Mouse (Mus musculus): Measurements from ENCODE around the gene B4galt2. TPM values are rescaled to one million over a fixed set of nuclear protein-coding genes. Genes with fewer than 3 reads are reported as not detected.

B4galt2 gene
- total RNA-seq (2021) = 1 to 10 TPM; 4.0 to 4.4 TPM
- long read RNA-seq, experiment 1, partial matches to known transcripts = 1 of 6 reads
- long read RNA-seq, experiment 1, other reads (novel, unspliced or antisense) = 2 of 6 reads
- long read RNA-seq, experiment 2, partial matches to known transcripts = 0 of 2 reads
- long read RNA-seq, experiment 2, other reads (novel, unspliced or antisense) = 1 of 2 reads

DNA sequence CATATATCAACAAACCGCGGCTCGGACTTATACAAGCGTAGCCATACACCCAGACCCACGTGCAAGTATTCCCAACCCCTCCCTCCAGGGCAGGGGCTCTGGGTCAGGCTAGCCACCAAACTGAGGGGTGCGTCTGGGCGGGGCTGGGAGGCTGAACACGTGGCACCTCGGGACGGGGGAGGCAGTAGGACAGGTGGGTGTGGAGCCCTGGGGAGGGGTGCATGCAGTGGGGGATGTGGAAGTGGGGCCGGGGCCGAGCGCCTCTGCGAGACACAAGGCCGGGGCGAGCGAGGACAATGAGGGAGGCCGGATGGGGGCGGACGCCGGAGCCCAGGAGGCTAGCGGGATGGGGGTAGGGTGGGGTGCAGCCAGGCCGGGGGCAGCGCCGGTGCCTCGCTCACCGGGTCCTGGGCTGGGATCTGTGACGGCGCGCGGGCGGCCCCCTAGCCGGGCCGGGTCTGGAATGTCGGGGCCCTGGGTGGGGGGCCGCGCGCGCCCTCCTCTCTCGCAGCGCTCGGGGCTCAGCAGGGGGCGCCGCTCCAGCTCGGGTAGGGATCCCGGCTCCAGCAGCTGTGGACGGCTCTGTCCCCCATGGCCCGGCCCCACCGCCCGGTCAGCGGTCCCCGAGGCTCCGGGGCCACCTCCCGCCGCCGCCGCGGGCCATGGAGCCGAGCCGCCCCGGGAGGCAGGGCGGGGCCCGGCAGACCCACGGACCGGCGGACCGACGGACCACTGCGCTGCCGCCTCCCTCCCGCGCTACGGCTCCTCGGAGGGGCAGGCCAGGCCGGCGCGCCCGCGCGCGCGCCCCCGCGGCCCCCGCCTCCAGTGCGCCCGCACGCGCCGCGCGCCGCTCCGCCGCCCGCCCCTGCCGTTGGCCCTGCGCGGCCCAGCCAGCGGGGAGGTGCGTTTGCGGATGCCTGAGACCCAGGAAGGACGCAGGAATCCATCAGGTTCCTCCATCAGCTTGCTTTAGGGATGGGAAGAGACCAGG, at the start of gene B4galt2:
TSS of gene B4galt2 (minus strand) at position 787 of the 991 bp plus-strand sequence.
- peak; percentile 50 to 53 for DNase-seq

DNA sequence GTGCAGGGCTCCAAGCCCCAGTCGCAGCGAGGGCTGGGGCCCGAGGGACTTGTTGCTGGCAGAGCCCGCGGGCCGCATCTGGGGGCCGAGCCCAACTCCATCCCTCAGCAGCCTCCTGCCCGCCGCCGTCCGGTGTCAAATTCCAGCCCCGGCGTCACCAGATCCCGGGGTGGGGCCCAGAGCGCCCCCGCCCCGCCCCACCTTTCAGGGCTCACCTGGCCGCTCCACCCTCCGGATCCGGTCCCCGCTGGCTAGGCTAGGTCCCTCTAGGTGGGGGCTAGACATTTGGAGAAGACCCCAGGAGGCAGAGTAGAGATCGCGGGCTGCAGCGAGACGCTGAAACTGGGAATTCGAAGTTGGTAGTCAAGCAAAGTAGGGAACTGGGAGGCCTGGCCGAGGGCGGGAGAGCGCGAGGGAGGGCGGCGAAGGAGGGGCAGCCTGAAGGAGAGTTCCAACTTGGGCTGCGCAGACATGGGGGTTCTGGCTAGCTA, 46.1 kb upstream of the B4galt2 start, which contains the start of gene Artn:
TSS of gene Artn (minus strand) at position 373 of the 491 bp plus-strand sequence.
- peak in 1 of 2 experiments; percentile 30 for DNase-seq

DNA sequence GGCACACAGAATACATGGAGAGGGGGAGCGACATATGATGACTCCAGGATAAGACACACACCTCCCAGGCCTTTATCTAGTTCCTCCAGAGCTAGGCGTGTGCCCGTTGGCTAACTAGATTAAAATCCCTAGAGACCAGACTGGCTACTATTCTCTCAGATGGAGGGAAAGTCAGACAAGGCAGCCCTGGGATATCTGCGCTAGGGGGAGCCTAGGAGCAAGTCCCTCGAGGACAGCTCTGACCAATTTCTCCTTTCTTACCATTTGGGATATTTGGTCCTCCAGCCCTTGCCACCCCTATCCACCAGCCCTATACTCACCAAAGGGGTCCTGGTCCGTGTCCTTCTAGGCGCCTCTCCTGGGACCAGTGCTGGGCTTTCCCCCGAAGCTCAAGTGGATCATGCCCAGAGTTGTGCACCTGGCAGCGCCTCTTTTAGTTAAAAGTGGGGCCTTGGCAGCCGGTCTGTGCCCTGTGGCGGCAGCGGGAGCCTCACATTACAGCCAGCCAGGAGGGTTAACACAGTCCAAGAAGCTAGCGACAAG, 45.5 kb upstream of the B4galt2 start:
- DNase-seq = peak; percentile 53 to 74

DNA sequence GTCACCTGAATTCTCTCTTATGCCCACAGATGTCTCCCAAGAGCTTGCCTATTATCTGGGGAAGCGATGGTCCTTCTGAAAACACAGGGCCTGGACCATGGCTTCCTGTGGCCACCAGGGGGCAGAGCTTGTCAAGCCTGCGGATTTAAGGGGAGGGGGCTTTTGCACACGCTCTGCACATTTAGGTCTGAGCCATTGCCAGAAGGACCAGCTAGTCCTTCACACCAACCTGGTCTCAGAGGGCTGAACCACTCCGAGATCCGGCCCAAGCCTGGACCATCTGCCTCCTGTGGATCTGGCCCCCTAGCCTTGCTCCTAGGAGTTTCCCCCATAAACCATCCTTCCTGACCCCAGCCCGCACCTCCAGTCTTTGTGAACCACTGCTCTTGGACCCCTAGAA, 44.9 kb upstream of the B4galt2 start:
- DNase-seq = peak in 1 of 2 experiments; percentile 37

DNA sequence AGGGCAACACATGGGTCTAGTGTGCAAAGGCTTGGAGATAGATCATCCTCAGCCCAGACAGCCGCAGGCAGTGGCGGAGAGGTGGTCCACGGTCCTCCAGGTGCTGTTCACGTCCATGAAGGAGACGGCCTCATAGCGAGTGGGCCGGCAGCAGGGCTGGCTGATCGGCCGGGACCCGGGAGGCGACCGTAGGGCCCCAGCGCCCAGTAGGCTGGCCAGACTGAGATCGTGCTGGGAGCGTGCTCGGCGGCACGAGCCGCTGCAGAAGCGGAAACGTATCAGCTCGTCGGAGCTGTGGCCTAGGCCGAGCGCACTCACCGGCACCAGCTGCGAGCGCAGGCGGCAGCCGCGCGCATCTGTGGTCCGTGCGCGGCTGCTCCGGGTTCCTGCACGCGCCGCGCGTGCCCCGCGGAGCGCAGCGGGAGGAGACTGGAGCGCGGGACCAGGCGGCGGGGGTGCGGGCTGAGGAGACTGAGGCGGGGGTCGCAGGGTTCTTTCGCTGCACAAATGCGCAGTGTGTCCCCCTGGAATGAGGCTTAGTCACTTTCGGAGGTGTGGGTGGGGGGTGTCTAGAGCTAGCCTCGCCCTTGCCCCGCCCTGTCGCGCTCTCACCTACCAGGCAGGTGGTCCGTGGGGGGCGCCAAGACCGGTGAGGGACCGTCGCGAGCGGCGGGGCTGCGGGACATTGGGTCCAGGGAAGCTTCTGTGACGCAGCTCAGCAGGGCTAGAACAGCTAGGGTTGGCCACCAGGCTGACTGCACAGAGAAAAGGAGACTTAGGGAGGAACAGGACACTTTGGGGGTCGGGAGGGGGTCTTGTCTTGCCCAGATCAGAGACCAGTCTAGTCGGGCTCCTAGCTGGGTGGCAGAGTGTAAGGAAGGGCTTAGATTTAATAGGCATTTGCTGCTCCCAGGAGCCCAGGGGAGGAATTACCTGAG, 43.5 kb upstream of the B4galt2 start:
- DNase-seq = no peak

DNA sequence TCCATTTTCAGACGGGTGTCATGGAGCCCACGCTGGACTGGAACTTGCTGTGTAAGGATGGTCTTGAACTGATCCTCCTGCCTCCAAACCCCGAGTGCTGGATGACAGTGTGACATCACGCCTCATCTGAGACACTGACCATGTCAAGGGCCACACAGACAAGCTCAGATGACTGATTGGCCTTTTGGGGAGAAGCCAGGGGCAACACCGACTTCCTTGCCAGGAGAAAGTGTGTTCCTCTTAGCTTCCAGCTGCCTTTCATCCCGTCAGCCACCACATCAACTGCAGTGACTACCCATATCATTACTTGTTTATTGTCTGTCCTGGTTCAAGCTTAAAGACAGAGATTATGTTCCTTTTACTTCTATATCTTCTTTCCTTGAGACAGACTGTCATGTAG, 41.6 kb upstream of the B4galt2 start:
- DNase-seq = no peak

DNA sequence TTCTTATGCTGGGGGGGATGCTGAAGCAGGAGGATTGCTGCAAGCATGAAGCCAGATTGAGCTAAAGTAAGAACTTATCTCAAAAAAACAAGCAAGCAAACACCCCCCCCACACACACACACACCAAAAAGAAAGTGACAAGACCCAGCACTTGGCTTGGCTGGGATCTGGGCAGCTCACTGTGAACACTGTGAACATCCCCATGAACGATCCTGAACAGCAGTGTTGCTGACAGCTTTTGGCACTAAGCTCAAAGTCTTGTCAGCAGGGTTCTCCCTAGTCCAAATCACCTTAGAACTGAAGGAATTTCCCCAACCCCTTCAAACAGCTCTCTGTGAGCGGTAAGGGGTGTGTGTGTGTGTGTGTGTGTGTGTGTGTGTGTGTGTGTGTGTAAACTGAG, 40.2 kb upstream of the B4galt2 start:
- no peak for DNase-seq

DNA sequence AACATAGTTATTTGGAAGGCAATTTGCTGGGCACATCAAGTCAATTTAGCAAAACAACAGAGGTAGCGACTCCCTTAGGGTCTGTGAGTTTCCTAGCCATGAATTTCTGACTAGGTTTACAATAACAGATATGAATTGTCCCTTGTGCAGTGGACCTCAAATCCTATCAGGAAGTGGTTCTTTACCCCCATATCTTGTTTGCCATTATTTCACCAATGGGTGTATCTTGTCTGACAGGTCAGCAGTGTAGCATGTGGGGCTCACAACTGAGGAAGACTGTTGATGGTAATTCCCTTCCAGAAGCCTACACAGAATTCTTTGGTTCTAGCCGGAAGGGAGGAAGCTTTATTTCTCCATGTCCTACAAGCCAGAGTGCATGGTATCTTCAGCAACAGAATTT, 38.1 kb upstream of the B4galt2 start:
- no peak for DNase-seq

DNA sequence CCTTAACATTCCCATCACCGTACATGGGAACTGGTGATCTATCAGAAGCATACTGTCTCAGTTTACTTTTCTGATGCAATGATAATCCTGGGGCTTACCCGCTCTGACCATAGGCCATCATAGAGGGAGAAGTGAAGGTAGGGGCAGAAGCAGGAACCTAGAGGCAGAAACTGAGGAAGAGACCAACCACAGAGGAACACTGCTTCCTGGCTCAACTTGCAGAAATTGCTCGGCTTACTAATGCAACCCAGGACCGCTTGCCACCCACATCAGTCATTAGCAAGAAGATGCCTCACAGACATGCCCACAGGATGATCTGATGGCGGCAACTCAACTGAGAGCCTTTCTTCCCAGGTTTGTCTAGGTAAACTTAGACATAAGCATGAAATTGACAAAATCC, 35.5 kb upstream of the B4galt2 start:
- DNase-seq = no peak

DNA sequence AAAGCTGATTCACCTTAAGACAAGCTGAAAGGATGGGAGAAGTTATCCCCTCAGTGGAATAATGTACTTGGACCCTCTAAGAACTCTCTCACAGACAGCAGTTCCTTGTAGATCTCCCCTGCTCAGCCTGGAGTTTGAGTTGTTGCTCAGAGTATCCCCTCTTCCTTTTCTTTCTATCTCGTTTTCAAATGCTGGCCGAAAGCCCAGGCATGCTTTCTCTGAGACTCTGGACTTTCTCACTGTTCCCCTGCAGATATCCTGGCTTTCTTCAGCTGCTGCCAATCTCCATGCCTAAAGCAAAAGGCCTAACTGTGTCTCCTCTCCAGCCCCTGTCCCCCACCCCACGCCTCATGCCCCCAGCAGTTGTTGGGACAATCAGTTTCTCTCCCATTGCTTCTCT, 35.0 kb upstream of the B4galt2 start:
- no peak for DNase-seq

DNA sequence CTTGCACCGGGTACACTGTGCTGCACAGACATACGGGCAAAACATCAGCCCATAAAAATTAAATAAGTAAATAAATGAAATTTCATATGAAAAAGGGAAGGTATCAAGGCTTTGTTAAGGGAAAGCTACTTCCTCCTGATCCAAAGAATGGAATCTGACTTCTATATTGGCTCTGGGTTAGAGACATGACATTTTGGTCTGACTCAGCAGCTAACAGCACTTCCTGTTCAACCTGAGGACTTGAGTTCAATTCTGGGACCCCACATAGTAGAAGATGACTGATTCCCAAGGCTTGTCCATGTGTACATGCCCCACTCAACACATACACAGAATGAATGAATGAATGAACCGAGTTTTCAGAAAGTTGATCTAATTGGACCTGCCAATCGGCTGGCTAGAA, 34.6 kb upstream of the B4galt2 start:
- DNase-seq = no peak

DNA sequence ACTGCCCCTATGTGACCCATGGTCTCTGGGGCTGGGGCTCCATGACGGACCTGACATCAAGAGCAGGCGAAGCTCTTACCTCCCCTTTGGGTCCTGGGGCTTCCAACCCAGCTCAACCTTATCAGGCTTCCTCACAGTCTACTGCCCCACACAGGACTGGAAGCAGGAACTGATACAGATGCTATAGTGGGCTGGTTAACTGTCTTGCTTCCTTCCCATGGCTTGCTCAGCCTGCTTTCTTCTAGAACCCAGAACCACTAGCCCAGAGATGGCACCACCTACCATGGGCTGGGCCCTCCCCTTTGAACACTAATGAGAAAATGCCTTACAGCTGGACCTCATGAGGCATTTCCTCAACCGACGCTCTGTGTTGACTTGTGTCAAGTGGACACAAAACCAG, 34.1 kb upstream of the B4galt2 start:
- no peak for DNase-seq

DNA sequence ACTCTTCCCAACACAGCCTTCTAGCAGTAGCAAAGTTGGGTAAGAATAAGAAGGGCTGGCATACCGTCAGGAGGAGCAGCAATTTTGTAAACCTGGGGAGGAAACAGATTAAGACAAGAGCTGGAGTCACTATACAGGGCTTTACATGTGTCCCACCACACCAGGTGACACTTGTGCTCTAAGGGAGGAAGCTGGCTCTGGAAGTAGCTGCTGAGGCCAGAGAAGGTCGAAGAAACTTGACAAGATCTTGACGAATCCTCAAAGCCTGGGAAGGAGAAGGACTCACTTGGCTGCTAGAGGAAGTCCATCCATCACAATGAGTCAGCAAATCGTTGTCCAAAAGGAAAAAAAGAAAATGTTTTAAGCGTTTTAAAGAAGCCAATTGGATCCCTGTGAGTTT, 33.1 kb upstream of the B4galt2 start:
- no peak for DNase-seq

DNA sequence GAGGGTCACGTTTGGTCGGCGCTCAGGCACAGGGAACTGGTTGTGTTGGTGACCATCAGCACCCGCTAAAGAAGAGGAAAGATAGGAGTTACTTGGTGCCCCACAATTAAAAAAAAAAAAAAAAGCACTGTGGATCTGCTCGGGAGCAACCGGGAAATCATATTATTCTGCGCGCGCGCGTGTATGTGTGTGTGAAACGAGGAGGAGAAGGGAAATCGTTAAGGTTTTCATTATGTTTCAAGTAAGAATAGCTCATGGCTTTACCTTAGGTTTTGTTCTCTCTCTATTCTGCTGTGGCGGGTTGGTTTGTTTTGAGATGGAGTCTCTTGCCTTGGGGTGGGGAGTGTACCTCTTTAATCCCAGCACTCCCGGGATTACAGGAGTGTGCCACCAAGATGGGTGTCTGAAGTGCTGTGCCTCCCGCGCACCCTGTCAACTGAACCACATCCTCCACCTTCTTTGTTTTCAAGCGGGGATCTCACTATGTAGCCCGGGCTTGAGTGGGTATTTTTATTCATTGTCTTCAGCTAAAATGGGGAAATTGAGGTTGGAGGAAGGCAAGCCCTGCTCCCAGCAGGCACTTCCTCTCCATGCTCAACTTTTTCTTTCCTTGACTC, 32.3 kb upstream of the B4galt2 start:
- DNase-seq = no peak

DNA sequence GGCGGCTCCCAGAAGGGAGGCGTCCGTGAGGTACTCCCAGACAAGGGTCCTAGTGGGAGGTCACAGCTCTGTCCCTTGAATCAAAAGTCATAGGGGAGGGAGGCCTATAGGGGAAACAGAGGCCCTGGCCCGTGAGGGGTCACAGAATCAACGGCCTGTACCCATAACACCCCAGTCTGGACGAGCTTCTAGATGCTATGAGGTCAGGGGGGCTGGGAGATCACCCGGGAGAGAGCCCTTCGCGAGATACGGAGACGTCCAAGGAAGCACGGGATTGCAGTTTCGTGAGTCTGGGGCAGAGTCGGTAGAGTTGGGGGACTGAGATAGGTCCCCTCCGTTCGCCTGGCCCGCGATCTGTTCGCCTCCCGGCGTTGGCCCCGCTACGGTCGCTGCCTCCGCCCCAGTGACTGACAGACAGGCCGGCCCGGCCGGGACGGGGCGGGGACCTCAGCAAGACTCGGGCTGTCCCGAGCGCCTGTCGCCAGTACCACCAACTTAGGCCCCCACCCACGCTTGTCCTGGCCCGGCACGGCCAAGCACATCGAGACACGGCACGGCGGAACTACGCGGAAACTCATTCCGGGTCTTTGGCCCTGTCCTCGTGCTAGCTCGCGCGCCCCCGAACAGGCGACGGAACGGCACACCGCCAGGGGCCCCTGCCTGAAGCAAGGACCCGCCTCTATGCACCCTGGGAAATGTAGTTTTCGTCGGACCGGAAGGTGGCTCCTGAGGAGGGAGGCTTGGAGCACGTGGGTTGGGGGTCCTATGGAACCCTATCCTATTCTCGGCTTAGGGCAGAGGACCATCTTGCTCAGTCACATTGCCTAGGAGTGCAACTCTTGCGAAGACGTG, 31.5 kb upstream of the B4galt2 start, which contains the start of gene Ipo13:
TSS of gene Ipo13 (minus strand) at position 409 of the 852 bp plus-strand sequence.
- peak; percentile 95 to 99 for DNase-seq

DNA sequence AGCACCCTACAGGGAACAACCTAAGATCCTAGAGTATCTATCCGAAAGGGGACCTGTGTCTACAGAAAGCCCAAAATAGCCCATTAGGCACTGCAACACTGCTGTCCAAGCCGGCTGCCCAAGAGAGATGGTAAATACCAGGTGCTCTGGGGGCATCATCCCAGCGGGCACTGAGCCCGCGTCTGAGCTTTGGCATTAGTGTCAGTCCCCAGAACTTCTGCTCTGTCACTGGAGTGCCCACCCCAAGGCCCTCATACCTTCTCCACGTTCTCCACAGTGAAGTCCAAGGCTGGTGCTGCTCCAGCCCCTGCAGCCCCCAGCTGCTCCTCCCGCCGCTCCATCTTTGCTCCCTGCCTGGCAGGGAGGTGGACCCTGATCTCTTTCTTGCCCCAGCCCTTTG, 30.7 kb upstream of the B4galt2 start:
- peak in 1 of 2 experiments; percentile 30 for DNase-seq

DNA sequence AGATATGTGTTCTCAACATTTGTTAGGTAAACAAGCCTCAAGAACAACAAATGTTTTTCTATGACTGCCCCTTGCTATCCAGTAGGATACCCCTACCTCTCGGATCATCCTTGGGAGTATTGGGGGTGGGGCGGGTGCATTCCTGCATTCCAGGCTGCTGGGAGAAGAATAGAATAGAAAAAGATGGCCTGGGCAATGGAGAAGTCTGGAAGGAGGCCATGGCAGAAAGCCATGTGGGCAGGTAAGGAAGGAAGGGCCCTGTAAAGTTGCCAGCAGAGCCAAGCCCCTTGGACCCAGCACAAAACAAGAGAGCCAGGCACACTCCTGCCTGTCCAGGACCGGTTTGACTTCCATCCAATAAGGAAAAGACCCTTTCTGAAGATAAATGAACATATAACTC, 30.1 kb upstream of the B4galt2 start:
- DNase-seq = peak; percentile 36 to 39

DNA sequence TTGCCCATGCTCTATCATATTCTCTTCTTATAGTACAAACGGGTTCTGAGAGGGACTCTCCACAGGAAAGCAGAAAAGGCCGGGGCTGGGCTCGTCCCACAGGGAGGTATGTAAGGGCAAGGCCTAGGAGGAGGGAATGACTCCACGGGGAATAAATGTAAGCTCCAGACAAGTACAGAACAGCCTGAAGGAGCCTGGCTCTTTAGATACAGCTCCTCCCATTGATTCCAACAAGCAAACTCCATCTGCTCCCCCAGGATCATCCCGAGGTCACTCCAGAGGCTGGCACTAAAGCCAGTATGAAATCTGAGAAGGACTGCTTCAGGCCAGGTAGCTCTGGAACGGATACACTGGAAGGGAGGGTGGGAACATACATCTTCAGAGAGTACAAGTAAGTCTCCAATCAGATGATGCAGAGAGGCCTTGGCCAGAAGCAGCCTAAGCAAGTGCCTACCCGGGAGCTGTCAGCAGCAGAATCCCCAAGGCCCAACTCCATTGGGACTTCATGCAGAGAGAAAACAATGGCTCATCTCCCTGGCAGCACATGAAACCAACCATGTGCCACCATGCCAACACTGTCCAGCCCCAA, 29.5 kb upstream of the B4galt2 start:
- DNase-seq = no peak

DNA sequence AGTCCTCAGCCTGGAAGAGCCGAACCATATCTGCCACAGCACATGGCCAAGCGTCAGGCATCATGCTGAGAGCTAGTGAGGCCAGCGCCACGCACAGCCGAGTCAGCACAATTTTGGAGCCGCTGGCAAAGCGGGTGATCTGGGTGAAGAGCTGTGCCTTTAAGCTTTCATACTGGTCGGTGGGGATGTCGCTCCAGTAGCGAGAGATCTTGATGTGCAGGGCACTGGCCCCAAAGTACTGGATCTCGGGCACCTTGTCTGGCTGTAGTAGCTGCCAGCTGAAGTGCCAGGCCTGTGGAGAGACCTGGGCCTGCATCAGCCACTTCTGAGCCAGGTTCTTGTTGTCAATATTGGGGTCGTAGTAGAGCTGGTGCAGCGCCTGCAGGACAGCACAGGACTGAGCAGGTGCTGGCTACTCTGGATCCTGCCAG, 28.9 kb upstream of the B4galt2 start:
- no peak for DNase-seq

Measured in heart, adult 18-20 months (tissue).